8 mouse cellular contexts compared by ENCODE assay signal in genomic region chr14:61689281-61689680, GRCm38 (mm10).
DNase-seq lines count a peak whose midpoint lies in the region; ATAC-seq and TF ChIP-seq lines count a peak whose summit lies in the region.

No protein-coding gene starts in this region.

- DNase-seq in lung, adult 2 months: peak; percentile 24
- DNase-seq in lung, postnatal 25 days (ENCODE audit: low spot score): no peak
- DNase-seq in kidney, postnatal 14 days: peak; percentile 7
- no peak for DNase-seq in midbrain, postnatal 0 days (ENCODE audit: low spot score)
- no peak for DNase-seq in frontal cortex, postnatal 10 days (ENCODE audit: low spot score in 2 of 2)
- no peak for DNase-seq in Muller cell, postnatal 12 days (ENCODE audit: inconsistent ontology term)

- 23% methylated on average over 21 of the region's 21 CpGs for WGBS in lung, adult 2 months
- WGBS in embryonic facial prominence, embryonic 13.5 days: 2% methylated on average over 21 of the region's 21 CpGs
- 2% methylated on average over 21 of the region's 21 CpGs for WGBS in midbrain, postnatal 0 days

- no peak for TF ChIP-seq CTCF in lung, adult 2 months (IDR thresholded peaks at IDR 0.05; ENCODE audit: insufficient read depth, low read length)
- TF ChIP-seq CTCF in midbrain, postnatal 0 days (IDR thresholded peaks at IDR 0.05): no peak

- TF ChIP-seq POLR2A in lung, adult 2 months (IDR thresholded peaks at IDR 0.05; ENCODE audit: borderline replicate concordance, extremely low read depth, low read depth, low read length): no peak

- H3K36me3 ChIP-seq in embryonic facial prominence, embryonic 13.5 days: no peaks in the 10 kb centered on the region
- no peaks in the 10 kb centered on the region for H3K36me3 ChIP-seq in midbrain, postnatal 0 days (ENCODE audit: insufficient read depth, low read length)

- H3K4me2 ChIP-seq in embryonic facial prominence, embryonic 13.5 days: peak overlapping the region; percentile 62
- H3K4me2 ChIP-seq in midbrain, postnatal 0 days (ENCODE audit: low read depth, low read length, poor library complexity, severe bottlenecking): no peak overlapping the region

- H3K9me3 ChIP-seq in embryonic facial prominence, embryonic 13.5 days: no peaks in the 10 kb centered on the region
- H3K9me3 ChIP-seq in midbrain, postnatal 0 days (ENCODE audit: low read length): no peaks in the 10 kb centered on the region

- no peak overlapping the region for H3K4me3 ChIP-seq in lung, adult 2 months (replicated peaks; ENCODE audit: extremely low read depth, low read depth, low read length)
- H3K4me3 ChIP-seq in embryonic facial prominence, embryonic 13.5 days: peak overlapping the region; percentile 36
- 0 out of 2 replicates have a peak overlapping the region, but pooled peaks have one; percentile 10 for H3K4me3 ChIP-seq in midbrain, postnatal 0 days (ENCODE audit: low read depth, low read length)

- H3K27ac ChIP-seq in embryonic facial prominence, embryonic 13.5 days: no peak overlapping the region
- H3K27ac ChIP-seq in midbrain, postnatal 0 days (ENCODE audit: low read depth, low read length): no peak overlapping the region

- peak overlapping the region; percentile 49; the same call in 1 of the 2 replicates for H3K9ac ChIP-seq in embryonic facial prominence, embryonic 13.5 days
- H3K9ac ChIP-seq in midbrain, postnatal 0 days (replicated peaks; ENCODE audit: low read length, poor library complexity, severe bottlenecking): no peak overlapping the region

- ATAC-seq in embryonic facial prominence, embryonic 13.5 days (ENCODE audit: insufficient number of reproducible peaks, insufficient read depth, low FRiP score, low TSS enrichment, low read depth): no peak
- ATAC-seq in midbrain, postnatal 0 days (ENCODE audit: low FRiP score): no peak
- no peak for ATAC-seq in frontal cortex, adult (ENCODE audit: low TSS enrichment)

- H3K27me3 ChIP-seq in embryonic facial prominence, embryonic 13.5 days: peaks cover 63% of the 10 kb centered on the region
- H3K27me3 ChIP-seq in midbrain, postnatal 0 days (ENCODE audit: insufficient read depth, low read length): peaks cover 35% of the 10 kb centered on the region

- peaks cover 10% of the 10 kb centered on the region for H3K4me1 ChIP-seq in lung, adult 2 months (ENCODE audit: control insufficient read depth, insufficient read depth, low read length)
- peaks cover 29% of the 10 kb centered on the region for H3K4me1 ChIP-seq in embryonic facial prominence, embryonic 13.5 days
- 0 out of 2 replicates have a peak, but pooled peaks cover 3% of the 10 kb centered on the region for H3K4me1 ChIP-seq in midbrain, postnatal 0 days (ENCODE audit: insufficient read depth, low read length)

Comparison
In these comparisons a context has a peak if more than half of its experiments do, and no peak if none do; other contexts are left out.
1. DNase-seq: peak in lung, adult 2 months (single experiment) and kidney, postnatal 14 days (single experiment); none in lung, postnatal 25 days (single experiment), midbrain, postnatal 0 days (single experiment), frontal cortex, postnatal 10 days (0 of 2) and Muller cell, postnatal 12 days (single experiment).